Mouse (Mus musculus): ENCODE data around the gene Gramd1c.

- no peak for TF ChIP-seq POLR2A (IDR thresholded peaks at IDR 0.05; ENCODE audit: control insufficient read depth, low read depth, low read length)
- no peak for TF ChIP-seq CTCF (IDR thresholded peaks at IDR 0.05; ENCODE audit: control insufficient read depth, insufficient read depth, insufficient replicate concordance, low read depth, low read length)
These were observed 108.2 kb downstream of the Gramd1c start for GRCm38 (mm10) chr16:43954913-43955312.

All from testis, adult 2 months (tissue).